Mouse (Mus musculus): ENCODE results near the gene Rnf145.
A peak's percentile ranks its signal among the peaks of the same experiment; 100 is the strongest.

Gene Rnf145

GRCm38 (mm10) chr11:44518281-44519095, at the start of gene Rnf145:
TSS of gene Rnf145 (plus strand) at chr11:44518964.
- peak; percentile 74 for DNase-seq (ENCODE audit: extremely low spot score)

DNA sequence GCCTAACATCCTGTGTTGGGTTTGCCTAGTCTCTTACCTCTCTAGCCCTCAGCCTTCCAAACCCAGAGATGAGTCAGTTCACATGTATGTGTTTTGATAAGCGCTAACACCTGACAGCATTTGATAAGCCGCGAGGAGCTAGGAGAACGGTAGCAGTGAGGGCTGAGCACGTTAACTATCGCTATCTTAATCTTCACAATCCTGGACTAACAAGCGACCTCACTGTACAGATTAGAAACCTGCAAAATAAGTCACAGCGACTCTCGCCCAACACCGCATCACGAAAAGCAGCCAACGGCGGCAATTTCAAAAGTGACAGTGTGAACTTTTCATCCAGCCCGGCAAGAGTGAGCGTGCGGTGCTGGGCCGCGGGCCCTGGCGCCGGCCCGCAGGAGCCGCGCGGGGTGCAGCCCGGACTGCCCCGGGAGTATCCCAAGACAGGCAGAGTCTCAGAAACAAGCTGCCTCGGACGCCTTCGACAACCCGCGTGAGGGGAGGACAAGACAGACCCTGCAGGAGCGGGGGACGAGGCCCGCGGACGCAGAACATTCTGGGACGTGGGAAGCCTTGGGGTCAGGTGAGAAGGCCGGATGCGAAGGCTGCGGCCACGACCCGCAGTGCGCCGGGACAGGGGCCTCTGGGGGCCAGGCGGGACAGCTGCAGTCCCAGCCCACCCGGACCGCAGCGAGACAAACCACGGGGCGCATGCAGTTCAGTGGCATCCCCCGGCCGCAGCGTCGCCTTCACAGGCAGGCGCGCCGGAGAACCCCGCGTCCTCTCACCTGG, 48.9 kb upstream of the Rnf145 start:
- no peak for DNase-seq (ENCODE audit: extremely low spot score)

GRCm38 (mm10) chr11:44470432-44471336, 48.1 kb upstream of the Rnf145 start, which contains the start of gene Ublcp1:
TSS of gene Ublcp1 (minus strand) at chr11:44470498.
- DNase-seq (ENCODE audit: extremely low spot score), result peak; percentile 92

DNA sequence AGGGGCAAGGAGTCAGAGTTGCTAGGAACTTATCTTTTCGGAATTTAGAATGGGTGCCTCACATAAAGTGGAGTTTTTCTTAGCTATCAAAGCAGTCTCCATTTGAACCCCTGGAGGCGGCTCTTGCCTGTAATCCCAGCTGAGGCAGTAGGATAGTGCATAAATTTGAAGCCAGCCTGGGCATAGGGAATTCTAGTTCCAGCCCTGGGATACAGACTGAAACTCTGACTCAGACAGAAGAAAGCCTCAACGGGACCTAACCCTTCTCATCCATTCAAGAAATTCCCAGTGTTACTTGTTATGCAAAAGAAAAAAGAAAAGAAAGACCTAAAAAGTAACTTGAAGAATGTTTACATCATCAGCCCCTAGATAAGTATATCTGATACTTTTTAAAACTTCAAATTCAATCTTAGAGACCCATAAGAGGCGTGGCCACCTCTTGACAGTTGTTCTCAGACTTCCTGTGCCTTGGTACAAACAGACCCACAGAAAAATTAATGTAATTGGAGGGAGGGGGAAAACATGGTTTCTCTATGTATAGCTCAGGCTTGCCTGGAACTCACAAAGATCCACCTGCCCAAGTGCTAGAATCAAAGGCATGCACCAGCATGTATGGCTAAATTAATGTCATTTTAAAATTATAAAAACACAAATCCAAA, 47.3 kb upstream of the Rnf145 start:
- peak; percentile 24 for DNase-seq (ENCODE audit: extremely low spot score)

- DNase-seq (ENCODE audit: extremely low spot score), result no peak
Measured at GRCm38 (mm10) chr11:44475467-44475866, 43.3 kb upstream of the Rnf145 start.

- DNase-seq (ENCODE audit: extremely low spot score), result no peak
Measured at GRCm38 (mm10) chr11:44476445-44476844, 42.3 kb upstream of the Rnf145 start.

- no peak for DNase-seq (ENCODE audit: extremely low spot score)
Measured at GRCm38 (mm10) chr11:44478382-44478781, 40.4 kb upstream of the Rnf145 start.

GRCm38 (mm10) chr11:44480246-44480645, 38.5 kb upstream of the Rnf145 start:
- no peak for DNase-seq (ENCODE audit: extremely low spot score)

DNA sequence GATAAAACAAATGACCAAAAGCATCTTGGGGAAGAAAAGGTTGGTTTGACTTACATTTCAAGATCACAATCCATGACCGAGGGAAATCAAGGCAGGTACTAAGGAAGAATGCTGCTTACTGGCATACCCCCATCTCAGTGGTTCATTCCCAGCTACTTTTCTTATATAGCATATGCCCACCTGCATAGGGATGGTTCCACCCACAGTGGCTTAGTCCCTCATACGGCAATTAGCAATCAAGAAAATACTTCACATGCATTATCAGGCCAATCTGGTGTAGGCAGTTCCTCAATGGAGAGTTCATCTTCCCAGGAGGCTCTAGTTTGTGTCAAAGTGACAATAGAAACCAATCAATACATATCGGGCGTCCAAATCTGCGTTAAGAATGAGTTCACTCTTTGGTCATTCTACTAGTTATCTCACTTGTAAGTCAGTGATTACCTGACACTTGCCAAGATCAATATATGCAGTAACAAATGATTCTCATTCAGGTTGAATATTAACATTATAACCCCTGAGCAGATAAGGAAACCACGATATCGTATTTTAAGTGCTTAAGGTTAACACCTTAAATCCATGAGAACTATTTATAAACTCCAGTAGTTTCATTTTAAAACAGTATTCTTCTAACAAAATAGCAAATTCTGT, 33.6 kb upstream of the Rnf145 start:
- no peak for DNase-seq (ENCODE audit: extremely low spot score)

DNA sequence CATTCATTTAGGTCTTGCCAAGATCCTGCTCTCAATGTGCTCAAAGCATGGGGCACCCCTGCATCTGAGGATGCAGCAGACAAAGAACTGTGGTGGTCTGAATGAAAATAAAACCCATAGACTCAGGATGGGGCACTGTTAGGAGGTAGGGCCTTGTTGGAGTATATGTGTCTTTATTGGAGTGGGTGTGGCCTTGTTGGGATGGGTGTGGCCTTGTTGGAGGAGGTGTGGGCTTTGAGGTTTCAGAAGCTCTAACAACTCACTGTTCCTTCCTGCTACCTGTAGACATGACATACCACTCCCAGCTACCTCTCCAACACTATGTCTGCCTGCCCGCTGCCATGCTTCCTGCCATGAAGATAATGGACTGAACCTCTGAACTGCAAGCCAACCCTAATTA, 29.6 kb upstream of the Rnf145 start:
- no peak for DNase-seq (ENCODE audit: extremely low spot score)

- DNase-seq (ENCODE audit: extremely low spot score), result no peak
Measured at GRCm38 (mm10) chr11:44494643-44495323, 24.0 kb upstream of the Rnf145 start.

- no peak for DNase-seq (ENCODE audit: extremely low spot score)
Measured at GRCm38 (mm10) chr11:44496217-44496616, 22.5 kb upstream of the Rnf145 start.

GRCm38 (mm10) chr11:44498412-44499272, 20.1 kb upstream of the Rnf145 start:
- DNase-seq (ENCODE audit: extremely low spot score), result no peak

DNA sequence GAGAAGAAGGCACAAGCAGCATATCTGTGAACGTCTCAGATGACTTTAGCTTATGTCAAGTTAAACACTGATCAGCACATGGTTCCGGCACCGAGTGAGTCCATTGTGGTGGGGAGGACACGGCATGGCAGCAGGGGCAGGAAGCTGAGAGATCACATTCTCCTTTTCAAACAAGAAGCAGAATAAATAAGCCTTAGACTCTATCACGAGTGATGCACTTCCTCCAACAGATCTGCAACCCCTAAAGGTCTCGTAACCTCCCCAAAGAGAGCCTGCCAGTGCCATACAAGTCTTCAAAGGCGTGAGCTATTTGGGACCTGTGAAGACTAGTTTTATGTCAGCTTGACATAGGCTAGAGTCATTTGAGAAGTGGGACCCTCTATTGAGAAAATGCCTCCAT, 17.8 kb upstream of the Rnf145 start:
- no peak for DNase-seq (ENCODE audit: extremely low spot score)

DNA sequence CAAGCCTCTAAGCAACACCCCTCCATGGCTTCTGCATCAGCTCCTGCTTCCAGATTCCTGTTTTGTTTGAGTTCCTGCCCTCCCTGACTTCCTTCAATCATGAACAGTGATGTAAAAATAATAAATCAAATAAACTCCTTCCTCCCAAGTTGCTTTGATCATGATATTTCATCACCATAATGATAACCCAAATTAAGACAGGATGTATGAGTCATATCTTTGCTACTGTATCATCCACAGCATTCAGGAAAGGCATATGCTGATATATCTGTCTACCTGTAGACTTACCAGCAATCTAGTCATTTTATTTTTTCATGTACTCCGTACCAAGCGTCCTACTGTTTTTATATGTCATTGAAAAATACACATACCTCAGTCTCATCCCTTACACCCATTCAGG, 17.3 kb upstream of the Rnf145 start:
- no peak for DNase-seq (ENCODE audit: extremely low spot score)

DNA sequence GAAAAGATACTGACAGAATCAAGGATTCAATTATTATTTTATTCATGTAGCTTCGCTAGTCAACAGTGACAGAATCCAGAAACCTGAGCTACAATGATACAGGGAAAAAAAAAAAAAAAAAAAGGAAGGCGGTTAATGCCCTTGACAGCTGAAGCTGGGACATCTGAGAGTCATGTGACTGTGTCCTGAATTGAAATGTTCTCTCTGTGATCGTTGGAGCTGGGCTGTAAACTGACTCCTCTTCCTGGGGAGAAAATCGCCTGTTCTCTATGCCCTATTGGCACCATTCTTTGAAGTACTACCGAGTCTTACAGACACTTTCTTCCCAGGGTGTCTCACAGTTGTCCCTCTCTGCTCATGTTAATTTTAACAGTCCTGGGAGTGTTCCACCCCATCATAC, 15.8 kb upstream of the Rnf145 start:
- DNase-seq (ENCODE audit: extremely low spot score), result no peak

DNA sequence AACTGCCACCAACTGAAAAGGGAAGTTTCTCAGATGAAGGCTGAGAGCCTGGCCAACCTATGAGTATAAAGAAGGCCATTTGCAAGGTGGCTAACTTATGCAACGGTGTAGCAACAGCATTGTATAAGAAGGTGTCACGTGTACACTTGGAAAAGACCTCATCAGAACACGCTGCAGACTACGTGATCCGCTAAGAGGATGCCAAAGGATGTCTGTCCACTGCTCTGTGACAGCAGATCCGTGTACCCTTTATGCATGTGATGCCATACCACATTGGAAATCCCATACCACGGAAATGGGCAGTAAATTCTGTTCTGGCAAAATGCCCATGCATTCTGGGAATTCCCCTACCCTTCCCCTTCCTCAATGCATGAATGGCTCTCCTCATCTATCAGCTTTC, 14.6 kb upstream of the Rnf145 start:
- no peak for DNase-seq (ENCODE audit: extremely low spot score)

GRCm38 (mm10) chr11:44504761-44505160, 14.0 kb upstream of the Rnf145 start:
- DNase-seq (ENCODE audit: extremely low spot score), result no peak

DNA sequence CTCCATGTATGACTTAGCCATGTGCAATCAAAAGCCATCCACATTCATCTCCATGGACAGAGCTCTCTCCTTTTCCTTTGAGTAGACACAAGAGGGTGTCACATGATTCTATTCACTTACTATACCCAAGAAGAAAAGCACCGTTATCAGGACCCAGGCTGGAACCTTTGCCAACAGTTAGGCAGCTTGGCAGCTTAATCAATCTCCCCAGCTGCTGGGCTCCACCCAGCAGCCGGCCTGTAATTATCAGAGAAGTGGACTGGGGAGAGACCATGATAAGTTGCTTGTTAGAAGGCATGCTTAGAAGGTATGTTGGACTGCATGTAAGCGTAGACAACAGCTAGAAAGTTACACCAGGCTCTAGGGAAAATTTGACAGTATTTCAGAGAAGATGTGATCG, 9.9 kb upstream of the Rnf145 start:
- DNase-seq (ENCODE audit: extremely low spot score), result no peak

Measured in embryo, embryonic 9.5 days (tissue).